Mouse (Mus musculus) spleen, adult 10 weeks (tissue): ENCODE measurements around the gene Uri1. TPM values are rescaled to one million over a fixed set of nuclear protein-coding genes. Genes with fewer than 3 reads are reported as not detected.

ENCODE experiments used
- polyA plus RNA-seq: library from polyadenylated mRNA; stranded (reverse); fragments of 350-450 nt; fragmentation: Illumina TruSeq; extraction: RNeasy Lipid Tissue Mini Kit (QIAGEN cat#74804); gene quantifications from one replicate; pipeline ENCODE4 v1.2.3, GENCODE M21; 2015; ENCODE audit warnings: low replicate concordance; ENCODE audit not compliant: insufficient read depth

The Uri1 gene
- 57.4 TPM for polyA plus RNA-seq

DNA sequence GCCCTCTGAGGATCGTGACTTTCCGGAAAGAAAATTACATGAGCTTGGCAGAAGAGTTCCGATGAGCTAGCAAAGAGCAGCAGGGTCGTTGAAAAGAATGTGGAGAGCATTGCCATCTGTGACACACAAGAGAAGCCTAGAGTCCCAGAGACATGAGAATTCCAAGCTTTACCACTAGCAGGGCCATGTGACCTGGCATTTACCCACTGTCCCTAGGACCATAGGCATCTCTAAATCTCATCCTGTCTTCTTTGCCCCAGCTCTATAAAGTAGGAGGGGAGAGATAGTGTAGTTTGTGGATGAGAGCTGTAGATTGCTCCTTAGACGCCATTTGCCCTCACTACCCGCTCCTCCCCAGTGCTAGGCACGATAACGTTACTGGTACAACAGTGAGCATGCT lies at the start of gene Uri1:
Gene Uri1, minus strand, starts transcription at position 101 of the 400 bp plus-strand sequence.

Other genes starting within 250 kb of the Uri1 start
- gene Zfp536, start 249.9 kb downstream of the Uri1 start, polyA plus RNA-seq, result 0.14 TPM
- 17.1 TPM for gene Ccne1, start 84.0 kb upstream of the Uri1 start, polyA plus RNA-seq
- gene 1600014C10Rik, start 159.7 kb upstream of the Uri1 start, polyA plus RNA-seq, result 32.3 TPM
- 0.68 TPM for gene Plekhf1, start 204.5 kb upstream of the Uri1 start, polyA plus RNA-seq
- 22.2 TPM for gene Pop4, start 247.9 kb upstream of the Uri1 start, polyA plus RNA-seq